Mouse (Mus musculus) liver, embryonic 14.5 days (tissue): ENCODE data around the gene Foxo6. TPM values are rescaled to one million over a fixed set of nuclear protein-coding genes. Genes with fewer than 3 reads are reported as not detected.

Source experiments
- ATAC-seq: fragments of 200-750 bp; cut with Nextera tagmentation; 2 replicates; pipeline ENCODE4 v1.8.0; 2017; ENCODE audit warnings: moderate number of reproducible peaks, mild to moderate bottlenecking, moderate library complexity; ENCODE audit not compliant: insufficient read depth
- DNase-seq, 3 experiments: peaks; one replicate each; pipeline ENCODE4 v3.0.0-alpha.2; 2012 to 2013; ENCODE audit warnings: low read depth in 3 of 3, low spot score in 3 of 3
- H3K27ac ChIP-seq: fragments of 300-500 bp; sonication (generic); 2 replicates; pipeline ENCODE4 v1.5.1; 2014; ENCODE audit warnings: moderate library complexity, mild to moderate bottlenecking, control low read depth, inconsistent platforms
- H3K27me3 ChIP-seq: fragments of 300-500 bp; sonication (generic); 2 replicates; pipeline ENCODE4 v1.6.1; 2014; ENCODE audit warnings: mild to moderate bottlenecking, low read length, moderate library complexity; ENCODE audit not compliant: control insufficient read depth, insufficient read depth
- H3K36me3 ChIP-seq: fragments of 300-500 bp; sonication (generic); replicated peaks from 2 replicates; pipeline ENCODE4 v1.6.1; 2014; ENCODE audit warnings: low read depth; ENCODE audit not compliant: control insufficient read depth, insufficient read depth
- H3K4me1 ChIP-seq, 2 experiments: fragments of 200-500 bp in 1 of 2; fragments of 300-500 bp in 1 of 2; sonication (generic) in 1 of 2; replicated peaks; 2 replicates each; pipeline ENCODE4 v1.6.1; 2012 to 2014; ENCODE audit warnings: antibody characterized with exemption in 1 of 2, inconsistent platforms in 1 of 2, low read length in 1 of 2; ENCODE audit not compliant: control insufficient read depth in 2 of 2, insufficient read depth in 2 of 2
- H3K4me2 ChIP-seq: fragments of 300-500 bp; sonication (generic); 2 replicates; pipeline ENCODE4 v1.6.1; 2014; ENCODE audit warnings: low read depth, mild to moderate bottlenecking, control low read depth, moderate library complexity
- H3K4me3 ChIP-seq, 2 experiments: fragments of 200-500 bp in 1 of 2; fragments of 300-500 bp in 1 of 2; sonication (generic) in 1 of 2; 2 replicates each; pipeline ENCODE4 v1.5.1; 2012 to 2014; ENCODE audit warnings: low read depth in 2 of 2, low read length in 2 of 2, mild to moderate bottlenecking in 2 of 2, control low read depth in 1 of 2, inconsistent platforms in 1 of 2, moderate library complexity in 1 of 2; ENCODE audit not compliant: insufficient read depth in 1 of 2
- H3K9ac ChIP-seq: fragments of 300-500 bp; sonication (generic); replicated peaks from 2 replicates; pipeline ENCODE4 v1.6.1; 2014; ENCODE audit warnings: mild to moderate bottlenecking, control low read depth, moderate library complexity
- H3K9me3 ChIP-seq: fragments of 300-500 bp; sonication (generic); 2 replicates; pipeline ENCODE4 v1.6.1; 2016; ENCODE audit warnings: low read length, mixed read lengths; ENCODE audit not compliant: control insufficient read depth
- CTCF ChIP-seq: IDR thresholded peaks from 2 replicates; pipeline ENCODE4 v1.5.1; 2016; ENCODE audit warnings: antibody characterized with exemption, low read depth, control low read depth
- EP300 ChIP-seq: IDR thresholded peaks from 2 replicates; pipeline ENCODE4 v1.6.1; 2016; ENCODE audit warnings: antibody characterized with exemption, low read depth
- WGBS: fragments of 180-500 bp; shearing (Covaris S2); extraction: QIAGEN DNeasy Blood & Tissue Kit; methylation state at CpG from one replicate; pipeline ENCODE4 v1.1.7; 2014; ENCODE audit not compliant: insufficient replicate concordance; 5-methylcytosine and 5-hydroxymethylcytosine counted together
- polyA plus RNA-seq, 2 experiments: library from polyadenylated mRNA; depleted of rRNA in 1 of 2; stranded (reverse) in 1 of 2; unstranded in 1 of 2; fragments of >200 nt; fragmentation: Nextera tagmentation in 1 of 2; extraction: Ambion mirVana in 1 of 2; gene quantifications; 2 replicates each; pipeline versions ENCODE4 v1.2.1 to v1.2.3; 2012 to 2014

Gene Foxo6
- polyA plus RNA-seq, 2 experiments: 0.06 TPM; not detected in 1

DNA sequence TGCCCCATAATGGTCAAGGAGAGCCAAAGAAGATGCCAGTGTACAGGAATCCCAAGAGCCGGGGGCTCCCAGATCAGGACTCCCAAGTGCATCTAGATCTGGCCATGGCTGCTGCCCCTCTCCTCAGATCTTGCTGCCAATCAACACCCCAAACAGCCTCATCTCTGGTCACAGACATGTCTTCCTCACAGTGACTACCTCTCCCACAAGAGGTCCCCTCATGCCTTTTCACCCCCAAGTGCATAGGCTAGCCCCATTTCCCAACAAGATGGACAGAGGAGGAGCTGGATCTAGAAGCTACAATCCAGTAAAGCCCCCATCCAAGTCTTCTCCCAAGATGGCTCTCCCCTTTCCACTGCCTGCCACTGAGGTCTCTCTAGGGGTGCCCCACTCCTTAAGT, 1.4 kb downstream of the Foxo6 start:
- no peak for DNase-seq
- Histone ChIP-seq H3K4me1 (peaks cover 0 to 4% of the 10 kb centered on the region in 2 experiments; a peak in 2 of 4 replicates), H3K9me3 (no peaks in the 10 kb centered on the region), H3K9ac (no peak overlapping the region), H3K27me3 (peaks cover 63% of the 10 kb centered on the region), H3K36me3 (no peaks in the 10 kb centered on the region), H3K4me2 (no peak overlapping the region), H3K27ac (no peak overlapping the region), H3K4me3 (no peak overlapping the region)
- no peak for TF ChIP-seq CTCF
- TF ChIP-seq EP300: no peak
- 57% methylated on average over 1 of the region's 1 CpGs for WGBS
- no peak for ATAC-seq

- Histone ChIP-seq H3K4me3 (no peak overlapping the region), H3K9me3 (no peaks in the 10 kb centered on the region), H3K4me1 (peaks cover 0 to 2% of the 10 kb centered on the region in 2 experiments; a peak in 2 of 4 replicates), H3K27ac (no peak overlapping the region), H3K36me3 (no peaks in the 10 kb centered on the region), H3K9ac (no peak overlapping the region), H3K4me2 (no peak overlapping the region), H3K27me3 (peaks cover 63% of the 10 kb centered on the region)
- DNase-seq (no peak), ATAC-seq (no peak)
- WGBS: 50% methylated on average over 3 of the region's 3 CpGs
- no peak for TF ChIP-seq EP300
- TF ChIP-seq CTCF: no peak
Measured at GRCm38 (mm10) chr4:120285223-120285622, 1.9 kb downstream of the Foxo6 start.

DNA sequence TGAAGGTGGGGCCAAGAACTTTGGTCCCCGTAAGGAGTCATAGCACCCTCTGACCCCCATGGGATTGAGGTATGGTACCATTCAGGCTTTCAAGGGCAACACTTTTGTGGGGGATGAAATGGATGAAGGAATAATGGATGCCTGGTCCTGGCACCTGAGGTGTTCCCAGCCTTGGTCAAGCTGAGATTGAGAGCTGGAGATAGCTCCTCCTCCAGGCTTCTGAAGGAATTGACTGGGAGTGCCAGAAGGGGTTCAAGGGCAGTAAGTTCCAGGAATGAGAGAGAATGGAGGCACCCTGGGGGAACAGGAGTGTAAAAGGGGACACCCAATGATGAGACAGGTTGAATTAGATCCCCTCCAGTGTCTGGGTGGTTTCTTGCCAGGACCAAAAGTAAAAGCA, 3.0 kb downstream of the Foxo6 start:
- Histone ChIP-seq H3K9me3 (no peaks in the 10 kb centered on the region), H3K9ac (no peak overlapping the region), H3K27ac (no peak overlapping the region), H3K4me1 (no peaks in the 10 kb centered on the region), H3K4me3 (no peak overlapping the region), H3K4me2 (no peak overlapping the region), H3K27me3 (peaks cover 63% of the 10 kb centered on the region), H3K36me3 (no peaks in the 10 kb centered on the region)
- ATAC-seq (no peak), DNase-seq (no peak)
- TF ChIP-seq EP300: no peak
- no peak for TF ChIP-seq CTCF
- WGBS: 42% methylated on average over 1 of the region's 1 CpGs

GRCm38 (mm10) chr4:120283141-120283540, 4.0 kb downstream of the Foxo6 start:
- Histone ChIP-seq H3K4me1 (no peaks in the 10 kb centered on the region), H3K27ac (no peak overlapping the region), H3K27me3 (peaks cover 63% of the 10 kb centered on the region), H3K36me3 (no peaks in the 10 kb centered on the region), H3K4me2 (peak overlapping the region; percentile 51), H3K4me3 (no peak overlapping the region), H3K9ac (no peak overlapping the region), H3K9me3 (no peaks in the 10 kb centered on the region)
- ATAC-seq: no peak
- TF ChIP-seq CTCF: no peak
- TF ChIP-seq EP300: no peak
- peak in 2 of 3 experiments; percentile 11 to 17 for DNase-seq
- WGBS: 28% methylated on average over 6 of the region's 6 CpGs

DNA sequence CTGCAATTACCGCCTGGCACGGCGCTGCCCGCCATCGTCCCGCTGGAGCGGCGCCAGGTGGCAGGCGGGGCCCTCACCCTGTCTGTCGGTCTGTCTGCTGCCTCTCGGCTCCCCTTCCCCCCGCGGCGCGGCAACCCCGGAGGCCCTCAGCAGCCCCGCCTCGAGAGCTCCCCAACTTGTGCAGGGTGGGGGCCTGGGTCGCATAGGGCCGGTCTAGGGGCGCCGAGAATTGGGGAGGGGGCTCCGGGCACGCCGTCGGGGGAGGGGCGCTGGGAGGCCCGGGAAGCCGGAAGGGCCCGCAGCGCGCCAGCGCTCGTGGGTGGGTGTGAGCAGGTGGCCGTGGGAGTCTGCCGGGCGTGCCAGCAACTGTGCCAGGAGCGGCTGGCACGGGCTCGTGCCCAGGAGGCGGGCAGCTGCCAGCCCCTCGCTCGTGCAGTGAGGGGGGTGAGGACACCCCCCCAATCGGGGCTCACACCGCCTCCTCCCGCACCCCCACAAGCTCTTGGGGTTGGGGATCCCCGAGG, 4.5 kb downstream of the Foxo6 start:
- 3% methylated on average over 47 of the region's 47 CpGs for WGBS
- H3K4me3 ChIP-seq: peak overlapping the region in 1 of 2 experiments; percentile 30; a peak in 2 of 4 replicates
- no peaks in the 10 kb centered on the region for H3K36me3 ChIP-seq
- no peak overlapping the region for H3K27ac ChIP-seq
- no peaks in the 10 kb centered on the region for H3K4me1 ChIP-seq
- DNase-seq (no peak), ATAC-seq (no peak)
- TF ChIP-seq EP300 (no peak), CTCF (no peak)
- H3K9ac ChIP-seq: no peak overlapping the region
- H3K27me3 ChIP-seq: peaks cover 58% of the 10 kb centered on the region
- H3K4me2 ChIP-seq: peak overlapping the region; percentile 51
- H3K9me3 ChIP-seq: no peaks in the 10 kb centered on the region
